Mouse (Mus musculus): ENCODE measurements at regions not wholly inside any gene's neighbourhood (a gene's known extent, or its start where the extent isn't known, plus 50 kb on each side); places are given as distances from the start of the nearest gene placed in this dataset.

- 2% methylated on average over 15 of the region's 15 CpGs for WGBS
Observed at GRCm38 (mm10) chr2:30743976-30744620, 59.4 kb downstream of the 1700001O22Rik start.

GRCm38 (mm10) chr2:30743265-30743846 lies 60.1 kb downstream of the 1700001O22Rik start:
- peak overlapping the region; percentile 37; the same call in 1 of the 2 replicates for H3K9ac ChIP-seq (replicated peaks)
- H3K27me3 ChIP-seq: no peaks in the 10 kb centered on the region
- H3K4me3 ChIP-seq: no peak overlapping the region
- 31% methylated on average over 4 of the region's 4 CpGs for WGBS
- H3K36me3 ChIP-seq: no peaks in the 10 kb centered on the region
- no peaks in the 10 kb centered on the region for H3K9me3 ChIP-seq
- peak overlapping the region; percentile 89 for H3K27ac ChIP-seq (replicated peaks)
- peaks cover 25% of the 10 kb centered on the region for H3K4me1 ChIP-seq
- ATAC-seq (ENCODE audit: low FRiP score, low read depth): peak; percentile 49; the same call in 1 of the 2 replicates
- H3K4me2 ChIP-seq (replicated peaks): peak overlapping the region; percentile 14; the same call in 1 of the 2 replicates

More at GRCm38 (mm10) chr2:30743976-30744620, 59.4 kb downstream of the 1700001O22Rik start:
- Histone ChIP-seq H3K27me3 (no peaks in the 10 kb centered on the region), H3K36me3 (no peaks in the 10 kb centered on the region), H3K4me2 (replicated peaks) (peak overlapping the region; percentile 14; the same call in 1 of the 2 replicates), H3K4me3 (no peak overlapping the region), H3K4me1 (peaks cover 25% of the 10 kb centered on the region), H3K27ac (replicated peaks) (peak overlapping the region; percentile 89), H3K9ac (replicated peaks) (0 out of 2 replicates have a peak overlapping the region, but pooled peaks have one; percentile 37), H3K9me3 (no peaks in the 10 kb centered on the region)
- peak; percentile 83 for ATAC-seq (ENCODE audit: low FRiP score, low read depth)

GRCm38 (mm10) chr2:30741450-30741849 lies 62.0 kb downstream of the 1700001O22Rik start:
- Histone ChIP-seq H3K36me3 (no peaks in the 10 kb centered on the region), H3K4me3 (no peak overlapping the region), H3K27ac (replicated peaks) (no peak overlapping the region), H3K27me3 (no peaks in the 10 kb centered on the region), H3K9me3 (no peaks in the 10 kb centered on the region), H3K4me1 (peaks cover 41% of the 10 kb centered on the region), H3K9ac (replicated peaks) (no peak overlapping the region), H3K4me2 (replicated peaks) (no peak overlapping the region)
- ATAC-seq (ENCODE audit: low FRiP score, low read depth): no peak
- WGBS: 94% methylated on average over 2 of the region's 2 CpGs

- no peak overlapping the region for H3K9ac ChIP-seq (replicated peaks)
- 58% methylated on average over 5 of the region's 5 CpGs for WGBS
- no peaks in the 10 kb centered on the region for H3K9me3 ChIP-seq
- no peaks in the 10 kb centered on the region for H3K36me3 ChIP-seq
- H3K27ac ChIP-seq (replicated peaks): 0 out of 2 replicates have a peak overlapping the region, but pooled peaks have one; percentile 60
- no peak overlapping the region for H3K4me2 ChIP-seq (replicated peaks)
- H3K27me3 ChIP-seq: no peaks in the 10 kb centered on the region
- H3K4me1 ChIP-seq: peaks cover 31% of the 10 kb centered on the region
- no peak for ATAC-seq (ENCODE audit: low FRiP score, low read depth)
- H3K4me3 ChIP-seq: no peak overlapping the region
Observed at GRCm38 (mm10) chr2:30737759-30738158, 65.7 kb downstream of the 1700001O22Rik start.

GRCm38 (mm10) chr2:30736705-30737104 lies 66.8 kb downstream of the 1700001O22Rik start:
- Histone ChIP-seq H3K4me3 (no peak overlapping the region), H3K4me1 (peaks cover 28% of the 10 kb centered on the region), H3K4me2 (replicated peaks) (no peak overlapping the region), H3K9ac (replicated peaks) (no peak overlapping the region), H3K36me3 (no peaks in the 10 kb centered on the region), H3K27ac (replicated peaks) (no peak overlapping the region), H3K27me3 (no peaks in the 10 kb centered on the region), H3K9me3 (no peaks in the 10 kb centered on the region)
- no peak for ATAC-seq (ENCODE audit: low FRiP score, low read depth)
- 59% methylated on average over 6 of the region's 6 CpGs for WGBS

- Histone ChIP-seq H3K27me3 (no peaks in the 10 kb centered on the region), H3K9ac (replicated peaks) (no peak overlapping the region), H3K36me3 (no peaks in the 10 kb centered on the region), H3K4me2 (replicated peaks) (no peak overlapping the region), H3K4me1 (peaks cover 28% of the 10 kb centered on the region), H3K27ac (replicated peaks) (no peak overlapping the region), H3K9me3 (no peaks in the 10 kb centered on the region), H3K4me3 (no peak overlapping the region)
- no peak for ATAC-seq (ENCODE audit: low FRiP score, low read depth)
- 44% methylated on average over 2 of the region's 2 CpGs for WGBS
Observed at GRCm38 (mm10) chr2:30736236-30736635, 67.2 kb downstream of the 1700001O22Rik start.

GRCm38 (mm10) chr2:30733853-30734252 lies 69.6 kb downstream of the 1700001O22Rik start:
- ATAC-seq (ENCODE audit: low FRiP score, low read depth): no peak
- Histone ChIP-seq H3K27me3 (no peaks in the 10 kb centered on the region), H3K36me3 (no peaks in the 10 kb centered on the region), H3K9ac (replicated peaks) (no peak overlapping the region), H3K4me3 (no peak overlapping the region), H3K9me3 (no peaks in the 10 kb centered on the region), H3K4me2 (replicated peaks) (no peak overlapping the region), H3K27ac (replicated peaks) (no peak overlapping the region; the same call in 1 of the 2 replicates), H3K4me1 (peaks cover 28% of the 10 kb centered on the region)
- WGBS: 21% methylated on average over 6 of the region's 6 CpGs

GRCm38 (mm10) chr2:30731832-30732231 lies 71.6 kb downstream of the 1700001O22Rik start:
- Histone ChIP-seq H3K9me3 (no peaks in the 10 kb centered on the region), H3K27me3 (no peaks in the 10 kb centered on the region), H3K27ac (replicated peaks) (no peak overlapping the region), H3K4me1 (peaks cover 16% of the 10 kb centered on the region), H3K9ac (replicated peaks) (no peak overlapping the region), H3K4me3 (no peak overlapping the region), H3K36me3 (no peaks in the 10 kb centered on the region), H3K4me2 (replicated peaks) (no peak overlapping the region)
- no peak for ATAC-seq (ENCODE audit: low FRiP score, low read depth)
- 97% methylated on average over 5 of the region's 5 CpGs for WGBS

- no peaks in the 10 kb centered on the region for H3K36me3 ChIP-seq
- H3K27me3 ChIP-seq: no peaks in the 10 kb centered on the region
- H3K9me3 ChIP-seq: no peaks in the 10 kb centered on the region
- no peak overlapping the region for H3K4me2 ChIP-seq (replicated peaks)
- peaks cover 39% of the 10 kb centered on the region for H3K4me1 ChIP-seq
- no peak overlapping the region for H3K9ac ChIP-seq (replicated peaks)
- WGBS: 95% methylated on average over 6 of the region's 6 CpGs
- ATAC-seq (ENCODE audit: low FRiP score, low read depth): no peak
- no peak overlapping the region for H3K4me3 ChIP-seq
- H3K27ac ChIP-seq (replicated peaks): no peak overlapping the region; the same call in 1 of the 2 replicates
Observed at GRCm38 (mm10) chr2:30727948-30728347, 75.5 kb downstream of the 1700001O22Rik start.

- ATAC-seq (ENCODE audit: low FRiP score, low read depth): peak; percentile 54
- H3K9me3 ChIP-seq: no peaks in the 10 kb centered on the region
- H3K4me1 ChIP-seq: peaks cover 60% of the 10 kb centered on the region
- peak overlapping the region; percentile 25 for H3K4me3 ChIP-seq
- 12% methylated on average over 38 of the region's 38 CpGs for WGBS
- H3K4me2 ChIP-seq (replicated peaks): peak overlapping the region; percentile 48
- H3K36me3 ChIP-seq: no peaks in the 10 kb centered on the region
- peak overlapping the region; percentile 100 for H3K27ac ChIP-seq (replicated peaks)
- no peaks in the 10 kb centered on the region for H3K27me3 ChIP-seq
- peak overlapping the region; percentile 64 for H3K9ac ChIP-seq (replicated peaks)
Observed at GRCm38 (mm10) chr2:30725601-30726489, 77.6 kb downstream of the 1700001O22Rik start.

GRCm38 (mm10) chr2:30725186-30725585 lies 78.3 kb downstream of the 1700001O22Rik start:
- Histone ChIP-seq H3K27me3 (no peaks in the 10 kb centered on the region), H3K9ac (replicated peaks) (peak overlapping the region; percentile 64), H3K4me3 (no peak overlapping the region), H3K27ac (replicated peaks) (peak overlapping the region; percentile 100), H3K36me3 (no peaks in the 10 kb centered on the region), H3K4me2 (replicated peaks) (peak overlapping the region; percentile 48), H3K4me1 (peaks cover 66% of the 10 kb centered on the region), H3K9me3 (no peaks in the 10 kb centered on the region)
- ATAC-seq (ENCODE audit: low FRiP score, low read depth): no peak
- WGBS: 32% methylated on average over 10 of the region's 10 CpGs

GRCm38 (mm10) chr2:30724521-30724920 lies 78.9 kb downstream of the 1700001O22Rik start:
- Histone ChIP-seq H3K27me3 (no peaks in the 10 kb centered on the region), H3K9me3 (no peaks in the 10 kb centered on the region), H3K27ac (replicated peaks) (peak overlapping the region; percentile 100), H3K4me2 (replicated peaks) (0 out of 2 replicates have a peak overlapping the region, but pooled peaks have one; percentile 48), H3K4me3 (no peak overlapping the region), H3K9ac (replicated peaks) (peak overlapping the region; percentile 64), H3K36me3 (no peaks in the 10 kb centered on the region), H3K4me1 (peaks cover 73% of the 10 kb centered on the region)
- no peak for ATAC-seq (ENCODE audit: low FRiP score, low read depth)

Data from midbrain, embryonic 12.5 days (tissue).